Mouse (Mus musculus): ENCODE data around the gene Sgip1.

GRCm38 (mm10) chr4:102760042-102760821, 19.1 kb downstream of the Sgip1 start:
- TF ChIP-seq TCF12 (IDR thresholded peaks at IDR 0.05; ENCODE audit: insufficient read depth, poor library complexity, severe bottlenecking) (no peak), POLR2A (IDR thresholded peaks at IDR 0.05; ENCODE audit: insufficient read length, low read depth) (no peak), POLR2AphosphoS2 (IDR thresholded peaks at IDR 0.05; ENCODE audit: insufficient read length, low read depth) (no peak), CEBPB (IDR thresholded peaks at IDR 0.05; ENCODE audit: insufficient read depth, poor library complexity, severe bottlenecking) (no peak)

All from myocyte (in vitro differentiated cells).